Mouse (Mus musculus): ENCODE measurements around the gene Cox5b. TPM values are rescaled to one million over a fixed set of nuclear protein-coding genes. Genes with fewer than 3 reads are reported as not detected.

Gene Cox5b
- total RNA-seq, 2 experiments from 2014 or later, result 586 to 651 TPM

Small RNA genes lying within 50 kb of the gene (microRNA-seq; reads per million reads assigned to microRNA genes)
- gene Gm24133, result 0 reads per million in 2 experiments

Other genes with a start within 250 kb of the Cox5b start
- gene Lman2l, start 246.2 kb upstream of the Cox5b start, total RNA-seq (2021), result 10 to 100 TPM; 44.3 to 44.8 TPM
- gene Cnnm4, start 219.8 kb upstream of the Cox5b start, total RNA-seq (2021), result 10 to 100 TPM; 12.4 TPM
- gene Cnnm3, start 179.6 kb upstream of the Cox5b start, total RNA-seq (2021), result 10 to 100 TPM; 31.7 to 34.6 TPM
- 1 to 10 TPM; 5.4 to 5.9 TPM for gene Ankrd23, start 154.6 kb upstream of the Cox5b start, total RNA-seq (2021)
- under 1 TPM in 1 of 2 experiments, not detected in 1; 0.77 TPM for gene Gm42417, start 152.0 kb upstream of the Cox5b start, total RNA-seq (2021)
- 10 to 100 TPM; 11.5 to 11.9 TPM for gene Ankrd39, start 144.0 kb upstream of the Cox5b start, total RNA-seq (2021)
- gene Sema4c, start 133.1 kb upstream of the Cox5b start, total RNA-seq (2021), result 10 to 100 TPM; 20.5 to 21.0 TPM
- gene Fam178b, start 8.3 kb upstream of the Cox5b start, total RNA-seq (2021), result not detected
- 1 to 10 TPM in 1 of 2 experiments, not detected in 1; 1.5 TPM for gene 4933424G06Rik, start 18.7 kb downstream of the Cox5b start, total RNA-seq (2021)
- gene Actr1b, start 23.0 kb downstream of the Cox5b start, total RNA-seq (2021), result 100 to 1,000 TPM; 338 to 340 TPM
- 1 to 10 TPM; 1.3 to 2.1 TPM for gene Zap70, start 70.3 kb downstream of the Cox5b start, total RNA-seq (2021)

Data from left cerebral cortex, adult 18-20 months (tissue).